Mouse (Mus musculus): Measurements from ENCODE around the gene Cwc27. TPM values are rescaled to one million over a fixed set of nuclear protein-coding genes. Genes with fewer than 3 reads are reported as not detected.

Gene Cwc27
- polyA plus RNA-seq, 1 experiment: 3.6 TPM

DNA sequence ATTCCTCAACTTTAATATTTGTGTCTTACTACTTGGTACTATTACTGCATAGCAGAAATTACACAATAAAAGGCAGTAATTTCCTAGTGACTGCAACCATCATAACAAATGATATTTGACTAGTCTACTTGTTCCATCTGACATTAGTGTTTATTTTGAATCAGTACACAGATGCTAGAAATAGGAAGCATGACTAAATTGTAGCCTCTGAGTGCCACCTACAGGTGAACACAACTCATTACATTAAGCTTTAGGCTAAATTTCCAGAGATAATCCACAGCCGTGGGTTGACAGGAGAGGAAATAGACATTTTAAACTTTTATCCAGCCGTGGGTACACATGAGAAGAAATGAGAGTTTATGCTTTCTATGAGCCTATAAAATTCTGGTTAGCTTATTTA lies 27.3 kb downstream of the Cwc27 start:
- Histone ChIP-seq H3K4me1 (peaks cover 7% of the 10 kb centered on the region), H3K9me3 (no peaks in the 10 kb centered on the region), H3K4me3 (replicated peaks) (no peak overlapping the region), H3K27me3 (replicated peaks) (no peaks in the 10 kb centered on the region), H3K36me3 (replicated peaks; ENCODE audit: low read length) (peaks cover 59% of the 10 kb centered on the region)
- TF ChIP-seq GATA1 (IDR thresholded peaks at IDR 0.05; ENCODE audit: borderline replicate concordance, low read length) (no peak), FLI1 (IDR thresholded peaks at IDR 0.05; ENCODE audit: low read length) (no peak)

DNA sequence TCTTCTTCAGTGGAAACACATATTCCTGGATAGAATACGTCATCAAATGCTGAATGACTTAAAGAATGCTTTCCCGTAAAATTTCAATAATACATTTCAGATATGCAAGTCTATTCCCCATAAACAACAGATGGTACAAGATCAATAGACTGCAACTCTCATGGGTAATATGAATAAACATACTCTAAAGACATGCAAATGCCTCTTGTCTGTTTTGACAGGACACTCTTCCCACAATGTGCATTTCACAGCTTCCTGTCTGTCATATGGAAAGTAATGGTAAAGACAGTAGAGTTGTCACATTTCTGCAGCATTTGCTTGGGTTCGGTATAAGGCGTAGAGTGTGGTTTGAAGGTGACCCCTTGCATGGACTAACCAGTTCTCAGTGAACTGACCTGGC lies 29.7 kb downstream of the Cwc27 start:
- TF ChIP-seq GATA1 (IDR thresholded peaks at IDR 0.05; ENCODE audit: borderline replicate concordance, low read length) (no peak), FLI1 (IDR thresholded peaks at IDR 0.05; ENCODE audit: low read length) (no peak)
- peaks cover 63% of the 10 kb centered on the region for H3K36me3 ChIP-seq (replicated peaks; ENCODE audit: low read length)
- no peaks in the 10 kb centered on the region for H3K27me3 ChIP-seq (replicated peaks)
- H3K4me1 ChIP-seq: peaks cover 5% of the 10 kb centered on the region
- no peak overlapping the region for H3K4me3 ChIP-seq (replicated peaks)
- H3K9me3 ChIP-seq: peaks cover 13% of the 10 kb centered on the region

DNA sequence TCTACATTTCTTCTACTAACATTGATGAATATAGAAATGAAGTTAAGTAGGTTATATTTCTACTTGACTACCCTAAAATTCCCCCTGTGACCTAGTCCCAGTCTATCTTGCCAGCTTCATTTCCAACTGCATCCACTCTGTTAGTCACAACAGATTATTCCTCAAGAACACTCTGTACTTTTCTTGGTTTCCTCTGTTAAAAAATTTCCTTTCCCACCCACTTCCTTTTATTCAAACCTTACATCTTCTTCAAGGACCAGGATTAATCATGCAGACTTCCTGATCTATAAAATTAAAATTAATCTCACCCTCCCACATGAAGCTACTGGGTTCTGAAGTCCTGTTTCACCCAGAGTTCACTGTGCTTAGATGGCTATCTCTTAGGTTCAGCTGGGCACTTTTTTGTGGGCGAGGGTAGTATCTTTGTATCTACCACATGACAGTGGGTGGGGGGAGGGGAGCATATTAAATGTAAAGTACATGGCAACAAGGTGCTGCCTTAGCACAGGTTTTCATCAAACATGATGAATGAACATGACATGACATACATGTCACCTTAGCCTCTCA lies 37.8 kb downstream of the Cwc27 start:
- H3K4me3 ChIP-seq (replicated peaks): no peak overlapping the region
- TF ChIP-seq GATA1 (IDR thresholded peaks at IDR 0.05; ENCODE audit: borderline replicate concordance, low read length): no peak
- no peak for TF ChIP-seq FLI1 (IDR thresholded peaks at IDR 0.05; ENCODE audit: low read length)
- H3K4me1 ChIP-seq: peaks cover 8% of the 10 kb centered on the region; the same call in 1 of the 2 replicates
- no peaks in the 10 kb centered on the region for H3K27me3 ChIP-seq (replicated peaks)
- peaks cover 28% of the 10 kb centered on the region for H3K36me3 ChIP-seq (replicated peaks; ENCODE audit: low read length)
- peaks cover 15% of the 10 kb centered on the region for H3K9me3 ChIP-seq

GRCm38 (mm10) chr13:104763193-104763592 lies 53.7 kb downstream of the Cwc27 start:
- Histone ChIP-seq H3K4me3 (replicated peaks) (no peak overlapping the region), H3K9me3 (no peaks in the 10 kb centered on the region), H3K36me3 (replicated peaks; ENCODE audit: low read length) (peaks cover 3% of the 10 kb centered on the region), H3K27me3 (replicated peaks) (no peaks in the 10 kb centered on the region), H3K4me1 (no peaks in the 10 kb centered on the region)
- TF ChIP-seq FLI1 (IDR thresholded peaks at IDR 0.05; ENCODE audit: low read length) (no peak), GATA1 (IDR thresholded peaks at IDR 0.05; ENCODE audit: borderline replicate concordance, low read length) (no peak)

GRCm38 (mm10) chr13:104762401-104762800 lies 54.5 kb downstream of the Cwc27 start:
- TF ChIP-seq GATA1 (IDR thresholded peaks at IDR 0.05; ENCODE audit: borderline replicate concordance, low read length) (no peak), FLI1 (IDR thresholded peaks at IDR 0.05; ENCODE audit: low read length) (no peak)
- Histone ChIP-seq H3K4me1 (no peaks in the 10 kb centered on the region), H3K4me3 (replicated peaks) (no peak overlapping the region), H3K36me3 (replicated peaks; ENCODE audit: low read length) (peaks cover 3% of the 10 kb centered on the region), H3K9me3 (no peaks in the 10 kb centered on the region), H3K27me3 (replicated peaks) (no peaks in the 10 kb centered on the region)

DNA sequence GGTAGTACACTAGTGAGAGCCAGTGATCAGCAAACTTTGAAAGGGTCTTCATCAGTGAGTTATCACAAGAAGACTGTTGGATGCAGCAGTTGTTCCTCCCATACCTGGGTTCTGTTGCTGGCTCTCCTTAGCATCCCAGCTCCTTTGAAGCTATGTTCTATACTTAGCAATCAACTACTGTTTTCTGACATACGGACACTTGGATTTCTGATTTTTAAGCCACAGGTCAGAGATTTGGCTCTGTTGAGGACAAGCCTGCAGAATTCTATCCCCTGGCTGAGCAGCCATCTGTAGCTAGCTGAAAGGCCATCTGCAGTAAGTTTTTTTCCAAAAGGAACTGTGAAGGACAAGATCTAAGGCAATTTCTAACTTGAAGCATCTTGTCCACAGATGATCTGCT lies 57.6 kb downstream of the Cwc27 start:
- Histone ChIP-seq H3K4me3 (replicated peaks) (no peak overlapping the region), H3K9me3 (no peaks in the 10 kb centered on the region), H3K27me3 (replicated peaks) (no peaks in the 10 kb centered on the region), H3K36me3 (replicated peaks; ENCODE audit: low read length) (no peaks in the 10 kb centered on the region), H3K4me1 (no peaks in the 10 kb centered on the region)
- no peak for TF ChIP-seq GATA1 (IDR thresholded peaks at IDR 0.05; ENCODE audit: borderline replicate concordance, low read length)
- TF ChIP-seq FLI1 (IDR thresholded peaks at IDR 0.05; ENCODE audit: low read length): no peak

- H3K27me3 ChIP-seq (replicated peaks): no peaks in the 10 kb centered on the region
- no peaks in the 10 kb centered on the region for H3K36me3 ChIP-seq (replicated peaks; ENCODE audit: low read length)
- no peak overlapping the region for H3K4me3 ChIP-seq (replicated peaks)
- H3K9me3 ChIP-seq: no peaks in the 10 kb centered on the region
- no peak for TF ChIP-seq FLI1 (IDR thresholded peaks at IDR 0.05; ENCODE audit: low read length)
- TF ChIP-seq GATA1 (IDR thresholded peaks at IDR 0.05; ENCODE audit: borderline replicate concordance, low read length): no peak
- no peaks in the 10 kb centered on the region for H3K4me1 ChIP-seq
These were observed 69.9 kb downstream of the Cwc27 start for GRCm38 (mm10) chr13:104747032-104747431.

- Histone ChIP-seq H3K36me3 (replicated peaks; ENCODE audit: low read length) (no peaks in the 10 kb centered on the region), H3K9me3 (no peaks in the 10 kb centered on the region), H3K4me1 (0 out of 2 replicates have a peak, but pooled peaks cover 5% of the 10 kb centered on the region), H3K4me3 (replicated peaks) (no peak overlapping the region), H3K27me3 (replicated peaks) (no peaks in the 10 kb centered on the region)
- TF ChIP-seq GATA1 (IDR thresholded peaks at IDR 0.05; ENCODE audit: borderline replicate concordance, low read length): no peak
- TF ChIP-seq FLI1 (IDR thresholded peaks at IDR 0.05; ENCODE audit: low read length): no peak
These were observed 74.1 kb downstream of the Cwc27 start for GRCm38 (mm10) chr13:104742866-104743265.

DNA sequence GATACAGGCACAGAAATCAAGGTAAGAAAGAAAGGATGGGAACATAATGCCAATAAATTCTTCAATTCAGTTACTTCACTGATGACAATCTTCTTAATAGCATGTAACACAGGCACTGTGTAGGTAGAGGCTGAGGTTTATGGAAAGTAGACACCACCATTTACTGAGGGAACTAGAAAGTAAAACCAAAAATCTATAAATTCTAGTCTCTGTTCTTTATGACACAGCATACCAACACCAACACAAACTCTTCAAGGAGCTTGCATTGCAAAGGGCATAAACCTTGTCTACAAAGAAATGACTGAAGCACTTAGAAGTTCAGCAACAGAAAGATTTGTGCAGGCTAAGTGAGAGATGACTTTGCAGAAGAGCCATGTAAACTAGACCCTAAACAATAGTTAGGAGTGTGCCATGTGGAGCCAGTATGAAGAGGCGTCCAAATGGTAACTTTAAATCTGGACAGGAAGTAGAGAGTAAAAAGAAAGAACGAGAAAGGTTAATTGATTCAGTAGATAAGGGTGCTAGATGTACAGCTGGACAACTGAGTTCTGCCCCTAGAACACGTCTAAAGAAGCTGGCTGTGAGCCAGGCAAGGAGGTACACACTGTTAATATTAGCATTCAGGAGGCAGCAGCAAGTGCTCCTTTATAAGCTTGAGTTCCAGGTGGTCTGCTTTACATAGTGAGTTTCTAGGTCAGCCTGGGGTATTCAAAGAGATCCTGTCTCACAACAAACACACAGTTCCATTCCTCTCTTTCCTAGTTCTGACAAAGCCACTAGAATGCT lies 87.5 kb downstream of the Cwc27 start:
- Histone ChIP-seq H3K4me1 (peaks cover 7% of the 10 kb centered on the region; the same call in 1 of the 2 replicates), H3K9me3 (no peaks in the 10 kb centered on the region), H3K36me3 (replicated peaks; ENCODE audit: low read length) (peaks cover 11% of the 10 kb centered on the region), H3K27me3 (replicated peaks) (no peaks in the 10 kb centered on the region), H3K4me3 (replicated peaks) (no peak overlapping the region)
- TF ChIP-seq FLI1 (IDR thresholded peaks at IDR 0.05; ENCODE audit: low read length) (no peak), GATA1 (IDR thresholded peaks at IDR 0.05; ENCODE audit: borderline replicate concordance, low read length) (no peak)

GRCm38 (mm10) chr13:104727681-104728080 lies 89.3 kb downstream of the Cwc27 start:
- no peak overlapping the region for H3K4me3 ChIP-seq (replicated peaks)
- H3K4me1 ChIP-seq: peaks cover 8% of the 10 kb centered on the region; the same call in 1 of the 2 replicates
- no peak for TF ChIP-seq FLI1 (IDR thresholded peaks at IDR 0.05; ENCODE audit: low read length)
- TF ChIP-seq GATA1 (IDR thresholded peaks at IDR 0.05; ENCODE audit: borderline replicate concordance, low read length): no peak
- no peaks in the 10 kb centered on the region for H3K27me3 ChIP-seq (replicated peaks)
- H3K36me3 ChIP-seq (replicated peaks; ENCODE audit: low read length): peaks cover 11% of the 10 kb centered on the region
- no peaks in the 10 kb centered on the region for H3K9me3 ChIP-seq
